Mouse (Mus musculus) megakaryocyte, embryonic 14.5 days (primary cell): ENCODE data around the gene Inpp5k.
"Not testable (repeated sequence)": the region's sequence is repeated elsewhere in the genome, so short reads cannot be mapped to it uniquely, and the experiment has no call there.

Experiments used
- FLI1 ChIP-seq: IDR thresholded peaks from 2 replicates; pipeline ENCODE4 v1.6.1; 2012; ENCODE audit warnings: low read length, inconsistent platforms, mixed read lengths
- GATA1 ChIP-seq: IDR thresholded peaks from 3 replicates; pipeline ENCODE4 v1.6.1; 2012; ENCODE audit warnings: mixed read lengths, low read length, inconsistent platforms, borderline replicate concordance

DNA sequence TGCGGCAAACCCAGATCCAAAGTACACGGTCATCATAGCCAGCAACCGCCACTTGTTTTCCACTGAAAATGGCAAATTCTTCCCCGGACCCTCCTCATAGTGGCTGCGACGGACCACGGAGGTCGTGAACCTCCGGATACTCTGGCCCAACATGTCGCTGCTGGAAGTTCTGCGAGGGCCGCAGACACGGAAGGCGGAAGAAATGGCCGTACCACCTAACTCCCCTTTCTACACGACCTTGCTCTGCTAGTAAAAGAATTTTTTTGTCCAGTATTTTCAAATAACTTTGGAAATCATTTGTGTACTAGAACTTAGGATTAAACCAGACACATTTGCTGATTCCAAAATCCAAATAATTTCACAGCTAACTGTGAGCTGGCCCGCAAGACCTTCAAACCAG is 31.0 kb upstream of the Inpp5k start:
- not testable (repeated sequence) for TF ChIP-seq FLI1, GATA1
